Mouse (Mus musculus): Measurements from ENCODE around the gene Kcnk3. TPM values are rescaled to one million over a fixed set of nuclear protein-coding genes. Genes with fewer than 3 reads are reported as not detected.

Gene Kcnk3
- polyA plus RNA-seq, 1 experiment from 2014 or later: 4.5 TPM

GRCm38 (mm10) chr5:30617851-30618250 is 29.9 kb downstream of the Kcnk3 start:
- Histone ChIP-seq H3K9ac (no peak overlapping the region), H3K9me3 (no peaks in the 10 kb centered on the region), H3K4me3 (no peak overlapping the region), H3K27ac (no peak overlapping the region), H3K4me1 (replicated peaks) (peaks cover 40% of the 10 kb centered on the region), H3K27me3 (peaks cover 36% of the 10 kb centered on the region), H3K4me2 (no peak overlapping the region), H3K36me3 (no peaks in the 10 kb centered on the region)
- 29% methylated on average over 11 of the region's 11 CpGs for WGBS
- ATAC-seq (ENCODE audit: low FRiP score): no peak

DNA sequence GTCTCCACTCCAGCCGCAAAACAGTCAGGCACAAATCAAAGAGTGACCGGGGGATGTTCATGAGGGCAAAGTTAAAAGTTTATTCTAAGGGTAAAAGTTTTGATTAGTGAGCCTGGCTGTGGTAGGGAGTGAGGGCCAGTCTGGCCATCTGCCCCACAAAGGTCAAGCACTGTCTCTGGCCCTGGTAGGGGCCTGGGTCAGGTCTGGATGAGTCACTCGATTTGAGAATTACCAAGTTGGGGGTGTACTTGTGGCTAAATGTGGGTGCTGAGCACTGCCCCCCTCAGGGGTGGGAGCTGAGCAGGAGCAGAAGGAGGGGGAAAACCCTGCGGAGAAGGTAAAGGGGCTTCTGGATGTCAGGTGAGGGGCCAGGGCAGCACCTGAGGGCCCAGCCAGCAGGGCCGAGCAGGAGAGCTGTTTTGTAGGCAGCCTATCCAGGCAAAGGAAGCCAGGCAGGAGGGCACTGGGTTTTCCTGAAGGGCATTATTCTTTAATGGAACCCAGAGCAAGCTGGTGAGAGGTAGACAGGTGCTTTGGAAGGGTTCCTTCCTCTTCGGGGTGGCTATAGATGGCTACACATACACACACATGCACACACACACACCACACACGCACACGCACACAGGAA is 30.5 kb downstream of the Kcnk3 start:
- Histone ChIP-seq H3K4me2 (no peak overlapping the region), H3K9me3 (no peaks in the 10 kb centered on the region)
- no peak for ATAC-seq (ENCODE audit: low FRiP score)

GRCm38 (mm10) chr5:30619211-30619610 is 31.2 kb downstream of the Kcnk3 start:
- peaks cover 40% of the 10 kb centered on the region for H3K4me1 ChIP-seq (replicated peaks)
- H3K9ac ChIP-seq: no peak overlapping the region
- no peaks in the 10 kb centered on the region for H3K9me3 ChIP-seq
- no peak overlapping the region for H3K27ac ChIP-seq
- peaks cover 49% of the 10 kb centered on the region for H3K27me3 ChIP-seq
- no peak overlapping the region for H3K4me2 ChIP-seq
- WGBS: 56% methylated on average over 2 of the region's 2 CpGs
- no peak overlapping the region for H3K4me3 ChIP-seq
- H3K36me3 ChIP-seq: no peaks in the 10 kb centered on the region
- ATAC-seq (ENCODE audit: low FRiP score): no peak

More for the DNA sequence above, 30.5 kb downstream of the Kcnk3 start:
- H3K27ac ChIP-seq: no peak overlapping the region
- WGBS: 84% methylated on average over 8 of the region's 8 CpGs
- H3K27me3 ChIP-seq: peaks cover 42% of the 10 kb centered on the region
- no peaks in the 10 kb centered on the region for H3K36me3 ChIP-seq
- H3K4me3 ChIP-seq: no peak overlapping the region
- H3K9ac ChIP-seq: no peak overlapping the region
- peaks cover 42% of the 10 kb centered on the region for H3K4me1 ChIP-seq (replicated peaks)

DNA sequence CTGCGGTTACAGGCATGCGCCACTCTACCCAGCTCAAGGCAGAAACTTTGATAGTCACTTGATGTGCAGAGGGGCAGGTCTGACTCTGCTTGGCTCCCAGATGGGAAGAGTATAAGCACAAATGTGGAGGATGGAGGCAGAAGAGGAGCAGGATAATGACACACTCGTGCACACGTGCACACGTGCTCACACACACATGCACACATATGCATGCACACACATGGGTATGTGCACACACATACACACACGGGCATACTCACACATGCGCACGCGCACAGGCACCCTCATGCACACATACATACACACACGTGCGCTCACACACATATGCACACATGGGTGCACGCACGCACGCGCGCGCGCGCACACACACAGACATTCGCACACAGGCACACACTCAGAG is 32.6 kb downstream of the Kcnk3 start:
- no peaks in the 10 kb centered on the region for H3K9me3 ChIP-seq
- no peak overlapping the region for H3K4me2 ChIP-seq
- peaks cover 31% of the 10 kb centered on the region for H3K4me1 ChIP-seq (replicated peaks)
- H3K27me3 ChIP-seq: peaks cover 59% of the 10 kb centered on the region
- ATAC-seq (ENCODE audit: low FRiP score): no peak
- H3K9ac ChIP-seq: no peak overlapping the region
- no peaks in the 10 kb centered on the region for H3K36me3 ChIP-seq
- no peak overlapping the region for H3K4me3 ChIP-seq
- H3K27ac ChIP-seq: no peak overlapping the region
- 97% methylated on average over 20 of the region's 20 CpGs for WGBS

- Histone ChIP-seq H3K4me1 (replicated peaks) (peaks cover 31% of the 10 kb centered on the region), H3K36me3 (no peaks in the 10 kb centered on the region), H3K27ac (no peak overlapping the region), H3K9me3 (no peaks in the 10 kb centered on the region), H3K9ac (no peak overlapping the region), H3K4me3 (0 out of 2 replicates have a peak overlapping the region, but pooled peaks have one; percentile 41), H3K27me3 (peaks cover 59% of the 10 kb centered on the region), H3K4me2 (no peak overlapping the region)
- 92% methylated on average over 9 of the region's 9 CpGs for WGBS
- no peak for ATAC-seq (ENCODE audit: low FRiP score)
These were observed 33.3 kb downstream of the Kcnk3 start for GRCm38 (mm10) chr5:30621211-30621790.

DNA sequence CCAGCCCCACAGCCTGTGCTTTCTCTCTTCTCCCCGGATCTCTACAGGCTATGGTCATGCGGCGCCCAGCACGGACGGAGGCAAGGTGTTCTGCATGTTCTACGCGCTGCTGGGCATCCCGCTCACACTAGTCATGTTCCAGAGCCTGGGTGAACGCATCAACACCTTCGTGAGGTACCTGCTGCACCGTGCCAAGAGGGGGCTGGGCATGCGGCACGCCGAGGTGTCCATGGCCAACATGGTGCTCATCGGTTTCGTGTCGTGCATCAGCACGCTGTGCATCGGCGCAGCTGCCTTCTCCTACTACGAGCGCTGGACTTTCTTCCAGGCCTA is 33.8 kb downstream of the Kcnk3 start:
- Histone ChIP-seq H3K4me2 (peak overlapping the region; percentile 66), H3K27me3 (peaks cover 59% of the 10 kb centered on the region), H3K36me3 (no peaks in the 10 kb centered on the region), H3K27ac (no peak overlapping the region), H3K9me3 (no peaks in the 10 kb centered on the region), H3K9ac (peak overlapping the region; percentile 61), H3K4me1 (replicated peaks) (peaks cover 27% of the 10 kb centered on the region), H3K4me3 (peak overlapping the region; percentile 41)
- peak; percentile 43; the same call in 1 of the 2 replicates for ATAC-seq (ENCODE audit: low FRiP score)
- WGBS: 54% methylated on average over 22 of the region's 22 CpGs

DNA sequence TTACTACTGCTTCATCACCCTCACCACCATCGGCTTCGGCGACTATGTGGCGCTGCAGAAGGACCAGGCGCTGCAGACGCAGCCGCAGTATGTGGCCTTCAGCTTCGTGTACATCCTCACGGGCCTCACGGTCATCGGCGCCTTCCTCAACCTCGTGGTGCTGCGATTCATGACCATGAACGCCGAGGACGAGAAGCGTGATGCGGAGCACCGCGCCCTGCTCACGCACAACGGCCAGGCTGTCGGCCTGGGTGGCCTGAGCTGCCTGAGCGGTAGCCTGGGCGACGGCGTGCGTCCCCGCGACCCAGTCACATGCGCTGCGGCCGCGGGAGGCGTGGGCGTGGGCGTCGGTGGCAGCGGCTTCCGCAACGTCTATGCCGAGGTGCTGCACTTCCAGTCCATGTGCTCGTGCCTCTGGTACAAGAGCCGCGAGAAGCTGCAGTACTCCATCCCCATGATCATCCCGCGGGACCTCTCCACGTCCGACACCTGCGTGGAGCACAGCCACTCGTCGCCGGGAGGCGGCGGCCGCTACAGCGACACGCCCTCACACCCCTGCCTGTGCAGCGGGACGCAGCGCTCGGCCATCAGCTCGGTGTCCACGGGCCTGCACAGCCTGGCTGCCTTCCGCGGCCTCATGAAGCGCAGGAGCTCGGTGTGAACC is 34.3 kb downstream of the Kcnk3 start:
- H3K36me3 ChIP-seq: no peaks in the 10 kb centered on the region
- ATAC-seq (ENCODE audit: low FRiP score): peak; percentile 30
- peak overlapping the region; percentile 61 for H3K9ac ChIP-seq
- peaks cover 59% of the 10 kb centered on the region for H3K27me3 ChIP-seq
- no peak overlapping the region for H3K27ac ChIP-seq
- H3K9me3 ChIP-seq: no peaks in the 10 kb centered on the region
- peak overlapping the region; percentile 66 for H3K4me2 ChIP-seq
- peak overlapping the region; percentile 41 for H3K4me3 ChIP-seq
- 1% methylated on average over 69 of the region's 69 CpGs for WGBS
- peaks cover 24% of the 10 kb centered on the region for H3K4me1 ChIP-seq (replicated peaks)

DNA sequence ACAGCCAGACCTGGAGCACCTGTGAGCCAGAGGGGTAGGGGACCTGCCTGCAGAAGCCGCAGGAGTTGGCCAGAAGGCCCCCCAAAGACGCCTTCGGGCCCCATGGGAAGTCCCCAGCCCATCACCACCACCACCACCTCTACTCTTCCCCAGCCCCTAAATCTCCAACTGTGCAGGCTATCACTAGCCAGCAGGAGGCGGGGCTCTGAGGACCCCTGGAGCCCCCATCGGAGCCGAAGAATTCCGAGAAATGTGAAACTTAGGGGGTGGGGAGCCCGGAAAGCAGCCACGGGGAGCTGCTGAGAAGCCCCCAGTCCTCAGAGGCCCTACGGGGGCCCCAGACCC is 34.8 kb downstream of the Kcnk3 start:
- Histone ChIP-seq H3K9ac (peak overlapping the region; percentile 61), H3K9me3 (no peaks in the 10 kb centered on the region), H3K27me3 (peaks cover 58% of the 10 kb centered on the region), H3K36me3 (no peaks in the 10 kb centered on the region), H3K4me2 (peak overlapping the region; percentile 66), H3K27ac (no peak overlapping the region), H3K4me1 (replicated peaks) (peaks cover 19% of the 10 kb centered on the region), H3K4me3 (peak overlapping the region; percentile 41)
- ATAC-seq (ENCODE audit: low FRiP score): 0 out of 2 replicates have a peak, but pooled peaks have one; percentile 4
- 4% methylated on average over 10 of the region's 10 CpGs for WGBS

GRCm38 (mm10) chr5:30623380-30623779 is 35.4 kb downstream of the Kcnk3 start:
- Histone ChIP-seq H3K36me3 (no peaks in the 10 kb centered on the region), H3K9me3 (no peaks in the 10 kb centered on the region), H3K4me3 (no peak overlapping the region), H3K27me3 (peaks cover 56% of the 10 kb centered on the region), H3K4me1 (replicated peaks) (peaks cover 14% of the 10 kb centered on the region), H3K27ac (no peak overlapping the region), H3K9ac (no peak overlapping the region), H3K4me2 (no peak overlapping the region; the same call in 1 of the 2 replicates)
- 59% methylated on average over 2 of the region's 2 CpGs for WGBS
- no peak for ATAC-seq (ENCODE audit: low FRiP score)

DNA sequence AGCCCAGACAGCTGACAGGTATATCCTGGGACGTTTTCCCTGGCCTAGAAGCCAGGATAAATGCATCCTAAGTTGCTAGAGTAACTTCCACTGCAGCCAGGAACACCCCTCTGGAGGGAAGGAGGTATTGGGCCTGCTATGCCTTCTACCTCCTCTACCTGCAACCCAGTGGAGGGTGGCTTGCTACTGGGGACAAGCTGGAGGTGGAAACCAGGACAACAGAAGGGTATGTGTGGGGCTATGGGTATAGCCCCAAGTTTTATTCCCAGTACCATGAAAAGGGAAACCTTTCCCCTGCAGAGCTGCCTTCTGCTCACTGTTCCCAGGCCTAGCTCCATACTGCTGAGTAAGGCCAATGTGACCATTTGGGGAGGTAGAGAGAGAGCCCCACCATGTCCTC is 36.3 kb downstream of the Kcnk3 start:
- Histone ChIP-seq H3K4me3 (no peak overlapping the region), H3K27me3 (peaks cover 58% of the 10 kb centered on the region), H3K9me3 (no peaks in the 10 kb centered on the region), H3K4me2 (no peak overlapping the region), H3K4me1 (replicated peaks) (peaks cover 14% of the 10 kb centered on the region), H3K36me3 (no peaks in the 10 kb centered on the region), H3K9ac (no peak overlapping the region), H3K27ac (no peak overlapping the region)
- ATAC-seq (ENCODE audit: low FRiP score): no peak
- WGBS: 33% methylated on average over 1 of the region's 1 CpGs

GRCm38 (mm10) chr5:30624908-30625307 is 36.9 kb downstream of the Kcnk3 start:
- H3K9ac ChIP-seq: no peak overlapping the region
- ATAC-seq (ENCODE audit: low FRiP score): no peak
- H3K4me1 ChIP-seq (replicated peaks): peaks cover 14% of the 10 kb centered on the region
- no peak overlapping the region for H3K4me2 ChIP-seq
- no peaks in the 10 kb centered on the region for H3K36me3 ChIP-seq
- no peak overlapping the region for H3K27ac ChIP-seq
- H3K27me3 ChIP-seq: peaks cover 58% of the 10 kb centered on the region
- 46% methylated on average over 4 of the region's 4 CpGs for WGBS
- H3K9me3 ChIP-seq: no peaks in the 10 kb centered on the region
- H3K4me3 ChIP-seq: no peak overlapping the region

DNA sequence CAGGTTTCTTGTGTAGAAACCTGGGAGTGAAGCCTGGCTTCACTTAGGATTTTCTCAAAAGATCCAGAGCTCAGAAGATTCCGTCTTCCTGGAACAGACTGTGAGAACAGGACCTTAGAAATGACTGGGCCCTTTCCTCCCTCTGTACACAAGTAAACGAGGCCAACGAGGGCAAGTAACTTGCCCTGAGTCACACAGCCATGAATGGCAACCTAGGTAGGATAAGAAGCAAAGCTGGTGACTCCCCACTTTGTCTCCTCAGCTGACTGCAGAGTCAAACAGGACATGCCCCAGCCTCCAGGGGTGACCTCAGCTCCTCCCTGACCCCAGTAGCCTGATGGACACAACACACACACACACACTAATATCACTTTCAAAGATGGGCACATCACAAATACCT is 37.4 kb downstream of the Kcnk3 start:
- Histone ChIP-seq H3K36me3 (no peaks in the 10 kb centered on the region), H3K4me1 (replicated peaks) (peaks cover 14% of the 10 kb centered on the region), H3K27ac (no peak overlapping the region), H3K4me2 (no peak overlapping the region), H3K27me3 (peaks cover 58% of the 10 kb centered on the region), H3K9me3 (no peaks in the 10 kb centered on the region), H3K9ac (no peak overlapping the region), H3K4me3 (no peak overlapping the region)
- ATAC-seq (ENCODE audit: low FRiP score): no peak
- WGBS: 84% methylated on average over 3 of the region's 3 CpGs

All from hindbrain, embryonic 13.5 days (tissue).